Mouse (Mus musculus): ENCODE data around the gene Rnf141. TPM values are rescaled to one million over a fixed set of nuclear protein-coding genes. Genes with fewer than 3 reads are reported as not detected.

The Rnf141 gene
- polyA plus RNA-seq, 1 experiment from 2014 or later = 29.3 TPM

DNA sequence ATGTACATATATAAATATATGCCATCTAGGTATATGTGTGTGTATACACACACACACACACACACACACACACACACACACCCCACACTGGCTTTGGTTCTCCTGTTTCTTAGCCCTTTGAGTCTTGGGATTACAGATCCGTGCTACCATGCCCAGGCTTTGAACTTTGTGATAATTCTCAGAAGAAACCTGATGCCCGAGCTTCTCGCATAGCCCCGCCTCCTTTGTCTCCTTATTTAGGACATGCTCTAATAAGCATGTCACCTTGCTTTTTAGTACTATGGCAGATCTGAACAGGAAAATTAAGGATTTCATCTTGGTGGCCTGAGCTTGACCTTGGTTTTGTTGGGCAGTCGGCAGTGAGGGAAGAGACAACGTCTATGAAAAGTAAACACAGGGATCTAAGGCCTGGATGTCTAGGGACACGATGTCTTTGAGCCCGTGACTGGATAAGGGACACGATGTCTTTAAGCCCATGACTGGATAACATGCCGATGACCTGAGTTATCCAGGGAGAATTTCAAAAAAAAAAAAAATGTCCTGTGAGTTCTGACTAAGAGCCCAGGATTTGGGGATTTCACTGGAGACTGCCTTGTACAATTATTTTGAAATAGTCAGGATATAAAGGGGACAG, 61.3 kb downstream of the Rnf141 start:
- Histone ChIP-seq H3K9me3 (no peaks in the 10 kb centered on the region), H3K36me3 (no peaks in the 10 kb centered on the region), H3K27ac (no peak overlapping the region), H3K27me3 (ENCODE audit: insufficient read depth, poor library complexity, severe bottlenecking) (no peaks in the 10 kb centered on the region), H3K4me3 (no peak overlapping the region), H3K4me1 (peaks cover 34% of the 10 kb centered on the region)
- DNase-seq (ENCODE audit: low spot score) = no peak
- WGBS = 51% methylated on average over 10 of the region's 10 CpGs

DNA sequence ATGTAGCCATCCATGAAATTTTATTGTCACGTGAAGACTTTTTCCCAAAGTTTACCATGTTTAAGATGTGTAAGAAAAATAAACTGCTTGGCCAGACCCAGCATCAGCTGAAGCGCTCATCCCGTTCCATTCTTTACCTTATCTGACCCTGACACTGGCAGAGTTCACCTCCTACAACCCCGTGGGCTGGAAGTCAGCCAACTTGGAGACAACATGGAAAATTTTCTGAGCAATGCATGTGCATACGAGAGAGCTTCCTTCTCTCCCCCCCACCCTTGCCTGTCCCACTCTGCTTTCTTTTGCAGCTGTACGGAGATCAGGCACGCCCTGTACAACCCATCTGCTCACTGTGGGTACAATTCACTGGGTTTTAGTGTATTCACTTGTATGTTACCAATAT, 62.1 kb downstream of the Rnf141 start:
- no peaks in the 10 kb centered on the region for H3K36me3 ChIP-seq
- DNase-seq (ENCODE audit: low spot score) = no peak
- 45% methylated on average over 7 of the region's 7 CpGs for WGBS
- no peaks in the 10 kb centered on the region for H3K27me3 ChIP-seq (ENCODE audit: insufficient read depth, poor library complexity, severe bottlenecking)
- no peak overlapping the region for H3K27ac ChIP-seq
- no peak overlapping the region for H3K4me3 ChIP-seq
- H3K4me1 ChIP-seq = peaks cover 39% of the 10 kb centered on the region
- H3K9me3 ChIP-seq = no peaks in the 10 kb centered on the region

DNA sequence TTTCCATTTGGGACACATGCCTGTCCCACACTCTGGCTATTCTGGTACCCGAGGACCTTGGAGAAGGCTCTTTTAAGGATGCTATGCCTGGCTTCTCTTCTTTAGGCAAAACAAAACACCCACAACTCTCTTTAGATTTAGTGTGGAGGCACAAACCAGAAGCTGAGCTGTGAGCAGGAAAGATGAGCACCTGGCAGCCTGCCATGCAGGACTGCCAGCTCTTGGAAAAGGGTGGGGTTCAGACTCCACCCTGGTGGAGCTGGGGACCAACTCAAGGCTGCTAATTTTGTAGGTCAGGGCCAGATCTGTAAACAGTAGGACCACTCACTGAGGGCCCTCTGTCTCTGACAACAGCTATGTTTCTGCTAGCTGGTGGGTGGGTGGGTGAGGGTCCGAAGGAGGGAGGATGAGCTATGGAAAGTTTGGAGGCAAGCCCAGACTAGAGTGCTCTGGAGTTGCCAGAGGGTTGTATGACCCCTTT, 63.0 kb downstream of the Rnf141 start:
- no peaks in the 10 kb centered on the region for H3K27me3 ChIP-seq (ENCODE audit: insufficient read depth, poor library complexity, severe bottlenecking)
- H3K4me1 ChIP-seq = peaks cover 47% of the 10 kb centered on the region
- no peak overlapping the region for H3K4me3 ChIP-seq
- no peak for DNase-seq (ENCODE audit: low spot score)
- H3K9me3 ChIP-seq = no peaks in the 10 kb centered on the region
- WGBS = 77% methylated on average over 2 of the region's 2 CpGs
- no peak overlapping the region for H3K27ac ChIP-seq
- H3K36me3 ChIP-seq = no peaks in the 10 kb centered on the region

DNA sequence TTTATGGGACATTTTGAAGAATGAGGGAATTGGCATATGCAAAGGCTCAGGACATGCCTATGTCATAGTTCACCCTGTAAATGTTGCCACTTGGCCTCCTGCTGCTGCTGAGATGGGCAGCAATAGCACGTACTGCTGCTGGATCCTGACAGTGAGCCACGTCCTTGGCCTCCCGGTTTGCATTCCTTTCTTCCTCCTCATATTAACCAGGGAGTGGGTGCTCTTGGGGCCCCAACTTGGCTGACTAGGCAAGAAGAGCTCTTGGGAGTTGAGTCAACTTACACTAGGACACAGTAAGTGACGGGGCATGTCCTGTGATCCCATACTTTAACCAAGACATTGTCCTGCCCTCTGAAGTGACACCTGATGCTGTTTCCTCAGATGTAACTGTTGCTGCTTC, 63.7 kb downstream of the Rnf141 start:
- H3K36me3 ChIP-seq = no peaks in the 10 kb centered on the region
- peaks cover 43% of the 10 kb centered on the region for H3K4me1 ChIP-seq
- H3K27ac ChIP-seq = no peak overlapping the region

DNA sequence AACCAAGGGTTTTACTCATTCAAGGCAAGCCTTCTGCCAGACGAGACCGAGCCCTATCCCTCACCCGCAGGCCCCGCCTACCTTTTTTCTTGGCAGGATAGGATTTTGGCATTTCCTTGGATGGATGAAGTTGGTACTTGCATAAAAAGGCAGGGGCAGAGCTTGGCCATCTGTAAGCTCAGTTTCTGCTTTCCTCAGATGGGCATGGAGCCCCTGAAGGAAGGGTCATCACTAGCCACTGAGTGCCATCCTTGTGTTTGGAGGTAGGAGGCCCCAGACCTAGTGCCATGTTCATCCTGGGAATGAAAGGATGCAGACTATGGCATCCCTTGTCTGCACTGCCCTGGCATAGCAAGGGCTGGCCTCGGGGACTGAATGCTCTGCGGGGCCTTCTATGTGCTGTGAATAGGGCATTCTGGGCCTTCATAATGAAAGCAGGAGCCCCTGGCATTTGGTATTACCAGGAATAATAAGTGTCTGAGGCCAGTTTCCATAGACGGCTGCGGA, 64.6 kb downstream of the Rnf141 start:
- H3K27ac ChIP-seq = no peak overlapping the region

More for the DNA sequence above, 63.7 kb downstream of the Rnf141 start:
- no peak for DNase-seq (ENCODE audit: low spot score)
- Histone ChIP-seq H3K9me3 (no peaks in the 10 kb centered on the region), H3K4me3 (no peak overlapping the region), H3K27me3 (ENCODE audit: insufficient read depth, poor library complexity, severe bottlenecking) (no peaks in the 10 kb centered on the region)
- WGBS = 81% methylated on average over 4 of the region's 4 CpGs

DNA sequence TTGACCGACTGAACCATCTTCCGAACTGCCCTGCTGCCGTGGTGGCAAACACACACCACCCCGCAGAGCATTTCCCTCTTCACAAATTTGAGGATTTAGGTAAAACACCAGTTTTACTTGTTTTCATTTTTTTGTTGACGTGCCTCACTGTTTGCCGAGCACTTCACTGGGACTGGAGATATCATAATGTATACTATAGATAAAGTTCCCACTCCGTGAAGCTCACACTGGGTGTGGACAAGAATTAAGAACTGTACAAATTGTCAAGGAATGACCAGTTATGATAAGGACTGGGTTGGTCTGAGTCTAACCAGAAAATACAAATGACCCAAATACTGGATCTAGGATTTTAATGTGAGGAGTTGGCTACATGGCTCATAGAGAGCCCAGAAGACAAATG, 65.3 kb downstream of the Rnf141 start:
- no peak overlapping the region for H3K4me3 ChIP-seq
- WGBS = 80% methylated on average over 7 of the region's 7 CpGs
- H3K27ac ChIP-seq = no peak overlapping the region
- H3K4me1 ChIP-seq = peaks cover 46% of the 10 kb centered on the region
- no peaks in the 10 kb centered on the region for H3K27me3 ChIP-seq (ENCODE audit: insufficient read depth, poor library complexity, severe bottlenecking)
- no peaks in the 10 kb centered on the region for H3K9me3 ChIP-seq
- no peak for DNase-seq (ENCODE audit: low spot score)
- H3K36me3 ChIP-seq = no peaks in the 10 kb centered on the region

More for the DNA sequence above, 64.6 kb downstream of the Rnf141 start:
- Histone ChIP-seq H3K36me3 (no peaks in the 10 kb centered on the region), H3K4me3 (no peak overlapping the region), H3K27me3 (ENCODE audit: insufficient read depth, poor library complexity, severe bottlenecking) (no peaks in the 10 kb centered on the region), H3K9me3 (no peaks in the 10 kb centered on the region), H3K4me1 (peaks cover 39% of the 10 kb centered on the region)
- DNase-seq (ENCODE audit: low spot score) = no peak
- 90% methylated on average over 8 of the region's 8 CpGs for WGBS

DNA sequence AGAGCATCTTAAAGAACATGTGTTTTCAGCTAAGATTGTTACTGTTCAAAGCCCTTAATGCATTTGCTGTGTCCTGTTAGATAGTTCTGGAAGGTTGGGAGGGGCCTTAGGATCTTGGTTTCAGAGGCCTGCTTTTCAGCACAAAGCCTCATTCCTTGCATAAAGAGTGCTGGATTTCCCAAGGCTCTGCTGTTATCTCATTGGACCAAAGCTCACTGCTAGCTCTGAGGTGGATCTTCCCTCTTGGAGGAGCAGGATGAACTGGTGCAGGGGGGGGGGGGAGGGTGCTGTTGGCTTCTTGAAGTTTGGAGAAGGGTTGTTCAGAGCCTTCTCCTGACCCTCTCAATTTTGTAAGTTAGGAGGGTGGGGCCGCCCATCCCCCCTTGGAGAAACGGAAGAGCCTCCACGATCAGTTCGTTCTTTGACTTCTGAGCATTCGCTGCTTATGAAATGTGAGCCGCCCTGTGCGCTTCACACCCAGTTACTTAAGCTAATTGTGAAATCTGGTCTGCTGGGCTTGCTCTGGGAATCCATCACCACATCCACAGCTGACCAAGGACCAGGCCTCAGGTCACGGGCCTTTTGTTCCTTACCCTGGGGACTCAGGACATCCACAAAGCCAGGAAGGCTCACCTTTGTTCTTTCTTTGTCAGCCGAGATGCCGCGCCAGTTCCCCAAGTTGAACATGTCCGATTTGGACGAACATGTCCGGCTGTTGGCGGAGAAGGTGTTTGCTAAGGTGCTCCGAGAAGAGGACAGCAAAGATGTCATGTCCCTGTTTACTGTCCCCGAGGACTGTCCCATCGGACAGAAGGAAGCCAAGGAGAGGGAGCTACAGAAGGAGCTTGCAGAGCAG, 66.9 kb downstream of the Rnf141 start:
- Histone ChIP-seq H3K9me3 (no peaks in the 10 kb centered on the region), H3K27ac (no peak overlapping the region), H3K4me1 (peaks cover 56% of the 10 kb centered on the region), H3K4me3 (no peak overlapping the region), H3K27me3 (ENCODE audit: insufficient read depth, poor library complexity, severe bottlenecking) (no peaks in the 10 kb centered on the region), H3K36me3 (no peaks in the 10 kb centered on the region)
- no peak for DNase-seq (ENCODE audit: low spot score)
- WGBS = 89% methylated on average over 18 of the region's 18 CpGs

DNA sequence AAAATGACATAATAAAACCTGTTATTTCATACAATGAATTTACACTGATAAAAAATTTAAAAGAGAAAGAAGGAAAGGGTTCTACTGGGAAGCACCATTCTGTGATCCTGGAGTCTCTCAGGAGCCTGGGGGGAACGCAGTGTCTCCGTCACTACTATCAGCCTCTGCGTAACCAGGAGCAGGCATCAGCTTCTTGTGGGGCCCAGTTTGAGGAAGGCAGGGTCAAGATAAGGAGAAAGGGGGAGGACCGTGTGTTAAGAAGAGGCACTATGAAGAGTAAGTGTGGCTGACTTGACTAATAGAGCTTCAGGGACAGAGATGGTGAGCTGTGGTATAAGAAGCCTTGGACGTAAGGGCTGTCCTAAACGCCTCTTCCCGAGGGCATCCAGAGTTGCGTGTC, 69.6 kb downstream of the Rnf141 start:
- H3K36me3 ChIP-seq = no peaks in the 10 kb centered on the region
- no peaks in the 10 kb centered on the region for H3K9me3 ChIP-seq
- peak; percentile 84 for DNase-seq (ENCODE audit: low spot score)
- H3K27me3 ChIP-seq (ENCODE audit: insufficient read depth, poor library complexity, severe bottlenecking) = peaks cover 10% of the 10 kb centered on the region
- H3K4me3 ChIP-seq = no peak overlapping the region
- 43% methylated on average over 8 of the region's 8 CpGs for WGBS
- peaks cover 53% of the 10 kb centered on the region for H3K4me1 ChIP-seq
- peak overlapping the region; percentile 17; the same call in 1 of the 2 replicates for H3K27ac ChIP-seq

DNA sequence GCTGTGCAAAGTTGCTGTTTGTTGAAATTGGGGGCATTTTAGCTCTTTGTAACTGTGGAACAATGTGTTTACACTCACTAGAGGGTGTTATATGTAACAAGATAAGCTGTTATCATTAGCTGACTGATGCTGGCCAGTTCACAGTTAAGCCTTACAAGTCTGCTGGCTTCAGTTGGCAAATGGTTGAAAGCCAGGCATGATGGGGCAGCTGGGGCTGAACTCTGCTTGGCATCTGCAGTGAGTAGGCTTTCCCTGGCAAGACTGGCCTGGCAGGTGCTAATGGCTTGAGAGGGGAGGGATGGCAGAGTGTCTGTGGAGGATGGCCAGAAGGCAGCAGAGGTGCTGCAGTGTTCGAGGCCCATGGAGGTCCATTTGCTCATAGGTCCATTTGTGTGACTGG, 70.2 kb downstream of the Rnf141 start:
- no peaks in the 10 kb centered on the region for H3K9me3 ChIP-seq
- H3K36me3 ChIP-seq = no peaks in the 10 kb centered on the region
- peaks cover 15% of the 10 kb centered on the region for H3K27me3 ChIP-seq (ENCODE audit: insufficient read depth, poor library complexity, severe bottlenecking)
- H3K27ac ChIP-seq = peak overlapping the region; percentile 78
- peaks cover 59% of the 10 kb centered on the region for H3K4me1 ChIP-seq
- DNase-seq (ENCODE audit: low spot score) = no peak
- H3K4me3 ChIP-seq = peak overlapping the region; percentile 40
- 53% methylated on average over 1 of the region's 1 CpGs for WGBS

DNA sequence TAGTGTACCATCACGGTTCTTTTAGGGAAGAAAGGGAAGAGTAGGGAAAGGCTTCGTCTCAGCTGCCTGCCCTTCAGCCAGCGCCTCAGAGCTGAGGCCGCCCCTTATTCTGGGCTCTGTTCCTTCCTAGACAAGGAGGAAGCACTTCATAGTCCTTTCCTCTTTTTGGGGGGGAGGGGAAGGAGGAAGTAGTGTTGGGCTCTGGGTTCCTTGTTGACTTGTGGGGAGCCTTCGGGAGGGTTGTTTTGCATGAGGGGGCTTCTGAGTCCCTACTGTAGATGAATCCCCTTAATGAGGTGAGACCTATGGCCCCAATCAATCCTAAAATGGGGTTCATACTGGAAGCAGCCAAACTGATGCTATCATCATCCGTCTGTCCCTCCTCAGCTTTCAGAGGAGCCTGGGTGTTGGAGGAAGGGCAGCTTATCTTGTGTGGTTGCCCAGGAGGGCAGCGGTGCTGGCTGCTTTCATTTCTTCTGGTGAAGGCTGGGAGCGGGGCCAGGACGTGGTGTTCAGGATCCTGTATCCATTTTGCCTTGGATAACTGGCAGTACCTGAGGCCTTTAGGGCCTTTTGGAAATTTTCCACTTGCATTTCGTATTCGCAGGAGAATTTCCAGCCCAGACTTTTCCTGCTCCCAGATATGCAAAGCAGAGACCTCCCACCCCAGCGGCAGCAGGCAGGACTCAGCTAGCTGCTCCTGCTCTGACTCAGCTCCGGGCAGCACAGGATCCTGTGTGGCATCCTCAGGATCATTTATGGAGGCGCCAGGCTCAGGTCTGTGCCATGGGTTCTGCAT, 70.9 kb downstream of the Rnf141 start:
- no peak for DNase-seq (ENCODE audit: low spot score)
- no peaks in the 10 kb centered on the region for H3K36me3 ChIP-seq
- peaks cover 65% of the 10 kb centered on the region for H3K4me1 ChIP-seq
- peak overlapping the region; percentile 78 for H3K27ac ChIP-seq
- H3K27me3 ChIP-seq (ENCODE audit: insufficient read depth, poor library complexity, severe bottlenecking) = peaks cover 22% of the 10 kb centered on the region
- 19% methylated on average over 14 of the region's 14 CpGs for WGBS
- no peaks in the 10 kb centered on the region for H3K9me3 ChIP-seq
- peak overlapping the region; percentile 40 for H3K4me3 ChIP-seq

DNA sequence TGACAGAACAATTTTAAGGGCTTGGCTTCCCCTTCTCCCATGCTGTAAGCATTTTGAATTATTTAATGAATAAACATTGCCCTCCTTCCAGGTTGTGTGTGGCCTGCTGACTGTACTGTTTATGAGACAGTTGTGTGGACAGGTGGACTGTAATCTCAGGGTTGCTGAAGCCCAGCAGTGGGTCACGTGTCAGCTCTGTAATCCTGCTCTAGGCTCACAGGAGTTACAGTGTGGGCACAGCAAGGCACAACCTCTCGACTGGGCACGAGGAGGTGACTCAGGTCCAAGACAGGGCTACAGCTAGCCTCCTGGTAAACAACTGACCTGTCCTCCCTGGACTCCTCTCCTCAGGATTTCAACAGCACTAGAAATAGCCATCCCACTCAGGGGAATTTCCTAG, 71.9 kb downstream of the Rnf141 start:
- Histone ChIP-seq H3K4me1 (peaks cover 72% of the 10 kb centered on the region), H3K36me3 (no peaks in the 10 kb centered on the region), H3K27me3 (ENCODE audit: insufficient read depth, poor library complexity, severe bottlenecking) (peaks cover 33% of the 10 kb centered on the region), H3K9me3 (no peaks in the 10 kb centered on the region), H3K4me3 (no peak overlapping the region), H3K27ac (peak overlapping the region; percentile 78)
- 65% methylated on average over 3 of the region's 3 CpGs for WGBS
- no peak for DNase-seq (ENCODE audit: low spot score)

DNA sequence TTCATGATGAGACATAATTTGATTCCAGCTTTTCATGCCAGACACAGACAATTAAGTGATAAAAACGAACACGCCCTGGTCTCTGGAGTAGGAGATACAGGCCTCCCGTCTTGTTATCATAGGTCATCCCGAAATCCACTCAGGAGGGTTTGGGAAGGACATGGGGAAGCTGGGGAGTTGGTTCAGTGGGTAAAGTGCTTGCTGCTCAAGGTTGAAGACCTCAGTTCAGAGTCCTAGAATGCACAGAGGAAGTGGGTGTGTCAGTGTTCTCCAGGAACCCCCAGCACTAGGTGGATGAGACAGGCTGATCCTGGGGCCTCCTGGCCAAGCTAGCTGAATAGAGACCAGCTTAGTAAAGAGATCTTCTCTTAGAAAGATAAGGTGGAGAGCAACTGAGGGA, 73.3 kb downstream of the Rnf141 start:
- Histone ChIP-seq H3K27me3 (ENCODE audit: insufficient read depth, poor library complexity, severe bottlenecking) (peaks cover 39% of the 10 kb centered on the region), H3K4me1 (peaks cover 59% of the 10 kb centered on the region), H3K36me3 (no peaks in the 10 kb centered on the region), H3K9me3 (no peaks in the 10 kb centered on the region), H3K27ac (no peak overlapping the region), H3K4me3 (no peak overlapping the region)
- 78% methylated on average over 4 of the region's 4 CpGs for WGBS
- no peak for DNase-seq (ENCODE audit: low spot score)
